Mouse (Mus musculus): ENCODE measurements around the gene Ngef.
"Not testable (repeated sequence)": the region's sequence is repeated elsewhere in the genome, so short reads cannot be mapped to it uniquely, and the experiment has no call there.

The Ngef gene

DNA sequence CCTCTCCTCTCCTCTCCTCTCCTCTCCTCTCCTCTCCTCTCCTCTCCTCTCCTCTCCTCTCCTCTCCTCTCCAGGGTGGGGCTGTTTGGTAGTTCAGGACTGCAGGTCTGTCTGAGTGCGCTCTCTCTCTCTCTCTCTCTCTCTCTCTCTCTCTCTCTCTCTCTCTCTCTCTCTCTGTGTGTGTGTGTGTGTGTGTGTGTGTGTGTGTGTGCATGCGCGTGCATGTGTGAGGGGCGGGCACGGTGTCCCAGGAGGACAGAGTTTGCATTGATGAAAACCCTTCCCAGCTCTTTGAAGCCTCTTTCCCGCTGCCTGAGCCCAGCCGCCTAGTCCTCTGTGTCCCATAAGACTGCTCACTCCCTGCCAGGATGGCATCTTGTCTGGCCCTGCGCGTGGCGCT is 103.7 kb downstream of the Ngef start, which contains the start of gene Snorc:
Gene Snorc, plus strand, starts transcription at position 301 of the 400 bp plus-strand sequence.
- not testable (repeated sequence) for DNase-seq

DNA sequence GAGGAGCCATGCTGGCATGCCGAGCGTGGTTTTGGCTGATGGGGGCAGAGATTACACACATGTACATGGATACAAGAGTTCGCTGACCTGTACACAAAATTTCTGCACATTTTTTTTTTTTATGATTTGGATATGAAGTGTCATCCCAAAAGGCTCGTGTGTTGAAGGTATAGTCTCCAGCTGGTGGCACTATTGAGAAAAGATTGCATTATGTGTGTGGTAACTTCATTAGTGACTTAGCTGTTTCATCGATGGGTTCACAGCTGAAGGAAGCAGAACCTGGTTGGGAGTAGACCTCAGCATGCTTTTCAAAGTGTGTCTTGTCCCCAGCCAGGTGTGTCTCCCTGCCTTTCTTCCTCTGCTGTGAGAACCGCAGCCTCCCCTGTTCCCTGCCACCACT is 105.3 kb downstream of the Ngef start:
- DNase-seq, result no peak

DNA sequence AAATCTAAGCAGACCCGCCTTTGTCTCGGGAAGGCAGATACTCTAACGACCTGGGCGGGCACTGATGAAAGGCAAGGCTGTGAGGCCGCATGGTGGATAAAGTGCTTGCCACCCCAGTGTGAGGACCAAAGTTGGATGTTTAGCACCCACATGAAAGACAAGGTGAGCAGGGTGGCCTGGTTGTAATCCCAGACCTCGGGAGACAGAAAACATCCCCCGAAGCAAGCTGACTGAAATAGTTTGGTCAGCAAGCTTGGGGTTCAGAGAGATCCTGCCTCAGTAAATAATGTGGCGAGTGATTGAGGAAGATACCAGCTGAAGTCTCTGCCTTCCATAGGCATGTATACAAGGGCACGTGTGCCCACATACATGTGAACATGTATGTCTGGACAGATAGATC is 106.2 kb downstream of the Ngef start:
- DNase-seq, result no peak

DNA sequence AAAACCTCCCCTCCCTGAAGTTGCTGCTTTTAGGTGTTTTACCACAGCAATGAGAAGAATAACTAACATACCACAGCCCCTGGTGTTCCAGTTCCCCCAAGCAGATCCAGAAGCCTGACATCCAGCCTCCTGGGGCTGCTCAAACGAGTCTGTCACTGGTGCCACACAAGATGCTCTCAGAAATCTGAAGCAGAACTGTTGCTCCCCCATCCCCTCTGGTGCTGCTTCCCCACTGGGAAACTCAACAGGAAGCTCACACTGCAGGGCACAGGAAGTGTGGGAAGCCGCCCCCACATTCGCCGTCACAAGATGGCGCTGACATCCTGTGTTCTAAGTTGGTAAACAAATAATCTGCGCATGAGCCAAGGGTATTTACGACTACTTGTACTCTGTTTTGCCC is 113.8 kb downstream of the Ngef start:
- DNase-seq, result not testable (repeated sequence)

DNA sequence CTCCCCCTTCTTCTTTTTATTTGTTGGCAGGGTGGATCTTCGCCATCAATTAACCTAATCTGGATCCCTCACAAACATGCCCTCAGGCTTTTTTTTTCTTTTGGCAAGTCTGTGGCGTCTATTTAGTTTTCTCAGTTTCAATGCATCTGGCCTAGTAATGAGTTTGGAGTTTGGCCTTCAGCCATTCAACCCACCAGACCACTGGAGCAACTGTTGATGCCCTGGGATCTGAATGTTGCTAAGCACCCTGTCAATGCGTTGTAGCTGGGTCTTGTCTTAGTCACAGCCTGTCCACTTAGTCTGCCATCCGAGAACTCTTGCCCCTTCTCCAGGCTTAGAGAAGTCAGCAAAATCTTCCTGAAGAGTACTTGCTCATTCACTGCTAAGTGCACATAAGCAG is 115.6 kb downstream of the Ngef start:
- no peak for DNase-seq

DNA sequence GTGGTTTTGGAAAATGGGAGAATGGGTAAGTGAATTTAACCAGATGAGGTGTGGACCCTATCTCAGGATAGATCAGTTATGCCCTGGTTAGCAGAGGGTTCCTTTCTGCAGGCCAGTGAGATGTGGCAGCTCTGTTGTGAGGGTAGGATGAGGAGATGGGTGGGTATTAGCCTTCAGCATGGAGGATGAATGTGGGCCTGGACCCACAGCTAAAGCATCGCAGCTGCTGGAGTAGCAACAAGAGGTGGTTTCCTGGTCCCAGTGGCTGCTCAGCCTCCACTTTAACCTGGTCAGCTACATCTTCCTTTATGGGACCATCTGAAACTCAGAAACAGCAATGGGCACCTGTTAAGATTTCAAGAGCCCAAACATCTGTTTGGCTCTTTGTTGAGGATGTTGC is 117.2 kb downstream of the Ngef start:
- no peak for DNase-seq

DNA sequence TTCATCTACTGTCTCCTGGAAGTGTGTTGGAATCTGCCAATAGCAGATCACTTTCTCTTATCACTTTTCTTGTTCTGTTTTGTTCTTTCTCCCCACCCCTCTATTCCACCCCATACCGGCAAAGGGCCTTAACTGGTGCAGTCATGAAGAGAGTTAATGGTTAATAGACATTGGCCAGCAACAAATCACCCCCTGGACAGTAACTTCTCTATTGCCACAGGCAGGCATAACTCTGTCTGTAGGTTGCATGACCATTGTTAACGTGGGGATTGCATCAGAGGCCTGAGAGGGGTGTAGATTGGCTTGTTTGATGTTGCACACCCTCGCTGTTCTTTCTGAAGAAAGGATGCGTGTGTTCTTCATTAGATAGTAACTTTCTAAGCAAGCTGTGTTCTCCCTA is 124.2 kb downstream of the Ngef start:
- DNase-seq, result no peak

DNA sequence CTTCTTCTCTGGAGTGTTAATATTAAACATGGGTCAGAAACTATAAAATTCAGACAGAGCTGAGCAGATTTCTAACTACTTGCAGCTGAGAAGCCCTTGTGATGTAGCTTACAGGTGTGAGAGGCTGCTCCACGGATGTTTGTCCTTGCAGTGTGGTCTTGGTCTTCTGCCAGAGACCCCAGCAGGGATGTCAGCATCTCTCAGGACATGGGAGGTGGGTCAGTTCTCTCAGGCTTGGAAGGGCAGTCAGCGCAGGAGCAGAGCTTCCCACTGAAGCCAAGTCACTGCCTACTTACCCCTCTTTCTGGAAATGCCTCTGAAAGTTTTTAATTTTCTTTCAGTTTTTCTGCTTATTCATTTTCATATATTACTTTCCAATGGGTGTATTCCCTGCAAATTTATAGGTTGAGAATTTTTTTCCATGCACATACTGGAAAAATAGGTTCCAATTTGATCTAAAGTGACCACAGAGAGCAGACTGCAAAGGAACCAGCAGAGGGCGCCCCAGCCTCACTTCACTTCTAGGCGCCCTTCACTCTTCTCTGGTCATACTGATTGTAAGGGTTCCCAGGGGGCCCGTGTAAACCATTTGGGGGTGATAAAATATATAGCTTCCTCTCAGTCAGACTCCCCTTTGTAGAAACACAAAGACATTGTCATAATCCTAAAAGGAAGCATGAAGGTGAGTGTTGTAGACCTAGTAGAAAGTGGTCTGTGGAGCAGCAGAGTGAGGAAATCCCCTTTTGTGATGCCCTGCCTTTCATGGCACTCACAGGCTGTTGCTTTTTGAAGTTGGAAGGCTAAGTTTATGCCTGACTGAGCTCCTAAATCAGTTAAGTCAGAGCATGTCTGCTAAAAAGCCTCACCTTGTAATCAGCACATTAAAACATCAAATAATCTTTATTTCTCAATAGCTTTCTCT is 126.2 kb downstream of the Ngef start:
- peak; percentile 72 for DNase-seq

DNA sequence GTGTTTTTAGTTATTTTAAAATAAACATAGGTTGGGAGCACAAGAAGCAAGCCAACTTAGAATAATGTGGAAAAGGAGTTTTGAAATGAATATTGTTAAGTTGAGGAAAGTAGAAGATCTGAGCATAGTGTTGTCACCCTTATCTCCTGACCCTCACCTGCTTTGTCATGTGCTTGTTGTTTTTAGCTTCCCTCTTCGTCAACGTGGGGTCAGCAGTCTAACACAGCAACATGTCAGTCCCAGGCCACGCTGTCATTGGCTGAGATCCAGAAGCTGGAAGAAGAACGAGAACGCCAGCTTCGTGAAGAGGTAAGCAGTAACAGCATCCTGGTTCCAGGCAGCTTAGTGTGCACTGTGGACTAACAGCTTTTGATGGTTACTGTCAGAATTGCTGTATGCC is 137.1 kb downstream of the Ngef start:
- no peak for DNase-seq

DNA sequence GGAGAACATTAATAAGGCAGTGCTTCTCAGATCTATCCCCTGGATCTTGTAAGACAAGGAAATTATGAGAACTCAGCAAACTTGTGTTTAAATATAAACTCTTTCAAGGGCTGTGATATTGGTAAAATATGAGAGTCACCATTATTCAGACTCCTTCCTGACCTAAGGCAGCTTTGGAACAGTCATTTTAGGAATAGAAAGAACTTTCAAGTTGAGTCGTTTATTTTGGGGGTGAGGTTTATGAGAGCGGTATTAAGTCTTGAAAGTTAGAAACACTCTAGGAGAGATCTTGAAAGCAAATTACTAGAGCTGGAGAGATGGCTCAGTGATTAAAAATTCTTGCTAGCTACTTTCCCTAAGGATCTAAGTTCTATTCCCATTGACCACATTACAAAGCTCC is 138.5 kb downstream of the Ngef start:
- no peak for DNase-seq
